Comparison of ENCODE assay signal across 19 mouse cellular contexts in the genomic region with DNA sequence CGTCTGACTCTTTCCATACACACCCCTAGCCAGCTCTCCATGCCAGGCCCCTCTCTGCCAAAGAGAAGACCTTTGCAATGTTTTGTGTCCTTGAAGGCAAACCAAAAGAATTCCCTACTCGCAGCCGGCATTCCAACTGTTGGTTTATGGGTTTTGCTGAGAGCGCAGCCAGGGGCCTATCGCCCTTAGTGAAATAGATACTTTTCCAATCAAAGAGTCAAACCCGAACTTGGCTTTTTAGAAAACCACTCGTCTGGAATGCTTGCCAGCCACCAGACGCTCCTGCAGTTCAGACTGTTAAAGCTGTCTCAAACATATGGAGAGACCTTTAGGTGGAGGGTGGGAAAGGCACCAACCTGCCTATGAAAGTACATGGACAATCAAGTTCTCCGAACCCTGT. TPM values are rescaled to one million over a fixed set of nuclear protein-coding genes. Genes with fewer than 3 reads are reported as not detected.
"Had no signal": no experiment of that assay in that cellular context is flagged by ENCODE, and none has a peak within 500 bp of the region (broad histone marks: within the 10 kb centered on the region; RNA-seq: fewer than 3 reads in every experiment).

No protein-coding gene starts in this region.

- H3K9ac ChIP-seq: liver, embryonic 14.5 days; midbrain, embryonic 13.5 days had no signal

- H3K27ac ChIP-seq: layer of hippocampus, adult 2 months; liver, embryonic 14.5 days; midbrain, embryonic 13.5 days; stomach, postnatal 0 days had no signal

- H3K4me3 ChIP-seq: layer of hippocampus, adult 2 months; midbrain, embryonic 13.5 days had no signal

- H3K9me3 ChIP-seq: midbrain, embryonic 13.5 days had no signal

- DNase-seq: kidney, adult 8-10 months; kidney, postnatal 36 days; layer of hippocampus, postnatal 36 days; lung, adult 18-20 months; lung, postnatal 36 days; thymus, postnatal 4 days had no signal

- H3K36me3 ChIP-seq: midbrain, embryonic 13.5 days had no signal

- H3K4me1 ChIP-seq: midbrain, embryonic 13.5 days had no signal

- ATAC-seq: intestine, postnatal 0 days; midbrain, embryonic 13.5 days had no signal

- H3K4me2 ChIP-seq: midbrain, embryonic 13.5 days had no signal

- H3K27me3 ChIP-seq: midbrain, embryonic 13.5 days had no signal

RNA-seq across cellular contexts. Expression of gene Smim23, which starts 15.9 kb away (rescaled TPM):
- total RNA-seq: layer of hippocampus, adult 2 months; layer of hippocampus, postnatal 36 days; left cerebral cortex, adult 8-10 months; left cerebral cortex, postnatal 25 days; liver, adult 2 months; megakaryocyte progenitor cell, adult 5-6 weeks; midbrain, postnatal 0 days had no signal
- polyA plus RNA-seq: intestine, postnatal 0 days; kidney, embryonic 16.5 days; liver, adult 2 months; liver, embryonic 14.5 days; lung, embryonic 16.5 days; midbrain, embryonic 13.5 days; midbrain, postnatal 0 days; neural tube, embryonic 14.5 days; stomach, postnatal 0 days had no signal
